Mouse (Mus musculus): ENCODE data around the gene Ddx41.

Ddx41 gene

DNA sequence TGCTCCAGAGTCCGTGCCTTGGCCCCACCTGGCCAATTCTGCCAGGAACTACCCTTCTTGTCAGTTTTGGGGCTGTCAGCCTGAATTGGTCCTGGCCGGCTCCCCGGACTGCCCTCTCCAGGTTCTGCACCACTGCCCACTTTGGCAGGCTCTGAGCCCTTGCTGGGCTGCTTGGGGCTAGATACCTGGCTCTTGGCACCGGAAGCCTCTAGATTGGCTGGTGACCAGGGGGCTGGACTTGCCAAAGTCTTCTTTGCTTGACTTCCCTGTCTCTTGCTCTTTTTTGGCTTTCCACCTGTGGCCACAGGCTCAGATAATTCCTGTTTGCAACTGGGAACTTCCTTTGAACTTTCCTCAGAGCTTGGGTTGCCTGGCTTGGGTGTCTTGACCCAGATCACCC is 6.4 kb upstream of the Ddx41 start:
- no peak for DNase-seq (ENCODE audit: low spot score in 2 of 2)

DNA sequence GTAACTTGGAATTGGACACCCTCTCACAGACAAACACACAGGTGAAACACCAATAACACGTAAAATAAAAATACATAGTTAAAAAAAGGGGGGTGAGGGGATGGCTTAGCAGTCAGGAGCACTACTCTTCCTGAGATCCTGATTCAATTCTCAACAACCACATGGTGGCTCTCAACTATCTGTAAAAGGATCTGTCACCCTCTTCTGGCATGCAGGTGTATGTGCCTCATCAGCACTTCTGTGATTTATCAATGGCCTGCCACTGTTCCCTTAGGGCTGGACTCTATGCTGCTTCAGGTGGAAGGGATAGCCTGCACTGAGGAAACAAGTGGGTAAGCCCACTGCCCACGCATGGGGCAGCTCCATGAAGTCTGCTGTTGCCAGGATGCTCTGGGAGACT is 4.5 kb upstream of the Ddx41 start:
- no peak for DNase-seq (ENCODE audit: low spot score in 2 of 2)

DNA sequence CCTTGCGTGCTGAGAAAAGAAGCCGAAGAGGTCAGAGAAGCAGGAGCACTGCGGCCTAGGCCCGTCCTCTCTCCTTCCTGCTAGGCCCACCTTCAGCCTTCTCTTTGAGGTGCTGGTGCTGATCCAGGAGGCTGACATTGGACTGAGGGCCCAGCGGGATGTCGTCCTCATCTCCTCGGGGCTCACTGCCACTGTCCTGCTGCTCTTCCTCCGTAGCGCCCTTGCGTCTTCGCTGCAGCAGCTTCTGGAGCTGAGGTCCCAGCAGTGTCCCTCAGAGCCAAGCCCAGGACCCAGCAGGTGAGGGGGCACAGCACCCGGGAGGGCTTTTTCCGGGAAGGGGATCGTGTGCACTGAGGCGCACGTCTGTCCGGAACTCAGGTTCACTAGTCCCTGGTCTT is 663 bp downstream of the Ddx41 start:
- no peak for DNase-seq (ENCODE audit: low spot score in 2 of 2)

DNA sequence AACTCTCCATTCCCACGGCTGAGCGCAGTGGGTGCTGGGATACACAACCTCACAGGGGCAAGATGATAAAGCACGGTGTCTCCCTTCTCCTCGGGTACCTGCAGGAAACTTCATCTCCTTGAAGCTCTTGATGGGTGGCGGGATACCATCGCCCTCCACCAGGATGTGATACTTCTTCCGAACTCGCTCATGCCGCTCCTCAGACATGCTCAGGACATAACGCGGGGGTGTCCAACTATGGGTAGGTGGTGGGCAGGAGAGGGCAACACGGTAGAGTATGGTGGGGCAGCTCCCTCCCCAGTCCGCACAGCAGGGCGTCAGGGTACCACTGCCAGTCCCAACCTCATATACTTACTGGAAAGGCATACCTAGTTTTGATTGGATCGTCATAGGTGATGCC is 1.3 kb downstream of the Ddx41 start:
- DNase-seq (ENCODE audit: low spot score in 2 of 2) = no peak

DNA sequence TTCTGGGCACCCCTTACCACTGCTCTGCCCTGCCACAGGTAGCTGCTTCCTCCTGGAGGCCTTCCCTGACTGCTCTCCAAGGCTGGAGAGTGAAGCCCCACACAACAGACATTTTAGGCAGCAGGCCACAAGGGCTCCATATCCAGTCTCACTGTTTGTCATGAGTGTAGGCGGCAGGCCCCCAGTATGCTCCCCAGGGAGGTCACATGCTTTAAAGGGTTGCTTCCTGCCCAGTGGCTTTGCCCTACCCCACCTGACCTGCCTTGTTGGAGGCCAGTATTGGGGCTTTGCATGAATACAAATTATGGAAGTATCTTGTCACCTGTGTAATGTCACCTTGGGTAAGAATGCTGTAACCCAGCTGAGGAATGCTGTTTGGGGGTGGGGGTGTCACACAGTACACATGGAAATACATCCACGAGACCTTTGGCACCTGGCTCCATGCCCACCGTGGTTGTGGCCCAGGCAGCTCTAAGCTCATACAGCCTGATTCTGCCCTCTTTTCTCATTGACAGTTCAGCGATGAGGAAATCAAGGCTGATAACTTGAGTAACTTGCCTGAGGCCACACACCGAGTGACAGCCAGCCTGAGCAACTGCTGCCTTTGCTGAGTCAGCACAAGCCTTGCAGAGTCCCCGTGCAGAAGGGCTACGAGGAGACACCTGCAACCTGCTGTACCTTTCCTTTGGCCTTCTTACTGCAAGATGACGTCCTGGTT is 7.1 kb downstream of the Ddx41 start, which contains the start of gene Dok3:
Dok3 (minus strand) TSS at position 99 of the 718 bp plus-strand sequence.
- no peak for DNase-seq (ENCODE audit: low spot score in 2 of 2)

DNA sequence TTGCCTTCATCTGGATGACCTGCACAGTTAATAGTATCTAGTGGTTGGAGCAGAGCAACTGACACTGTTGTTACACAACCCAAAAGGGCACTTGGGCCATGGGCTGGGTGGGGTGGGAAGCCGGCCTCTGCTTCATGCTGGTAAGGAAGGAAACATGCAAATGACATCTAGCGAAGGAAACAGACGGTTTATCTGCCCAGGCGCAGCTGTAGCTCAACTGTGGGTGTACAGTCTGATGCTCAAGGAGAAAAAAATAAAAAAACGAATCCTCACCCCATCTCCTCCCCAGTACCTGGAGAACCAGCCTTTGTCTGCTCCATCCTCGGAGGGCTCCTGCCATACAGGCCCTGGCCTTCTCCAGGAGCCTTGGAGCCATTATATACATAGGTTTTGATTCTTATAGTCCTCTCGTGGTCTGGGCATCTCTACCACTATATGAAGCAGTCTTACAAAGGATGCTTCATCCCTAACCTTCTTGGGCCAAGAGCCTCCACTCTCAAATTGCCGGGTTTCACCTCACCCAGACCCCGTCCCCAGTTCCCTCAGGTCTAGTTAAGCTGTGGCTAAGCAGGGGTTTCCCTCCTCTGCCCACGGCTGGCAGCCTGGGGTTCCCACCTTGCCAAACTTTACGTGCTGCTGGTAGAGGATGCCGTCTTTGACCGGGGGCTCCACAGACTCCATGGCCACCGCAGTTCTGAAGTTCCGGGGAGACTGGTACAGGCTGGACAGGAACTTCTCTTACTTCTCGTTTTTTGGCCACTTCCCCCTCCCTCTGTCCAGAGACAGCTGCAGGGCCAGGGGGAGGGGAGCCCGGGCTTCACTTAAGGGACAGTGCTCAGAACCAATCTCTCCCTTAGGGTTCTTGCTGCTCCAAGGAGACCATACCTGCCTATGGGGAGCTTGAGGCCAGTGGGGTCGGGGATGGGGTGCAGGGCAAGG is 8.4 kb downstream of the Ddx41 start:
- DNase-seq (ENCODE audit: low spot score in 2 of 2) = no peak

DNA sequence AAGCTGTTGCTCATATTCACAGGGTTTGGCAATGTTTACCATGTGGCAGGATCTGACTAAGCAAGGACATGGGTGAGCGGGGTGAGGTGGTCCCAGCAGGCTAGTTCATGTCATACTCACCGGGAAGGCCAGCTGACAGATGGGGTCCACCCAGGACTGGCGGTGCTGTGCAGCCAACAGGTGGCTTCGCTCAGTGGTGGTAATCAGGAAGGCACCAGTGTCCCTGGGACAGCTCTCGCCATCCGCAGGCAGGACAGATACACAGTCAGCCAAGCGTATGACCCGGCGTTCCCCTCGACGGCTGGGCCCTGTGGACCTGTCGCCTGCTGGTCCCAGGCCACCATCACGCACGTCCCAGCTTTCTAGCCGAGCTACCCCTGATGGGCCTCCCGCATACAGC is 9.2 kb downstream of the Ddx41 start:
- DNase-seq (ENCODE audit: low spot score in 2 of 2) = no peak

DNA sequence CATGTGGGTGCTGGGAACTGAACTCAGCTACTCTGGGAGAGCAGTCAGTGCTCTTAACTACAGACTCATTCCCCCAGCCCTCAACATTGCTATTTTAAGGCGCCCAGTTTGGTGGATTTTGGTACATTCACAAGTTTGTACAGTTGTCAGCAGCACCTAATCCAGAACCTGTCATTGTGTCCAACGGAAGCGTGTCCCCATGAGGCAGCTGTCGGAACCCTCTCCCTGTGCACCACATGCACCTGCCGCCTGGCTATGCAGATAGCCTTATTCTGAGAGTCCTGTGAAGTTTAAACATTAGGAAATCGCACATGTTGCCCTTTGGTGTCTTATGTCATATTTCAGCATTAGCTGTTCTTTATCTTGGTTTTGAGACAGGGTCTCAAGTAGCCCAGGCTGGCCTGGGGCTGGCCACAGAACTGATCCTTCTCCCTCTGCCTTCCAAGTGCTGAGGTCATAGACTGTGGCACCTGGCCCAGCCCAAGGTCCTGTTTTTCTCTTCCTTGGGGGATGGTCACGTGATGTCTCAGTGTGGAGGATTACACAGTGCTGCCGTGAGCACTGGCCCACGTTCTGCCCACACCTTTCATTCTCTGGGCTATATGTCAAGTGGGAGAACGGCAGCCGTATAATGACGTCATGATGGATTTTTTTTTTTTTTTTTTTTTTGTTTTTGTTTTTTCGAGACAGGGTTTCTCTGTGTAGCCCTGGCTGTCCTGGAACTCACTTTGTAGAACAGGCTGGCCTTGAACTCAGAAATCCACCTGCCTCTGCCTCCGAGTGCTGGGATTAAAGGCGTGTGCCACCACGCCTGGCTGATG is 10.5 kb downstream of the Ddx41 start:
- no peak for DNase-seq (ENCODE audit: low spot score in 2 of 2)

DNA sequence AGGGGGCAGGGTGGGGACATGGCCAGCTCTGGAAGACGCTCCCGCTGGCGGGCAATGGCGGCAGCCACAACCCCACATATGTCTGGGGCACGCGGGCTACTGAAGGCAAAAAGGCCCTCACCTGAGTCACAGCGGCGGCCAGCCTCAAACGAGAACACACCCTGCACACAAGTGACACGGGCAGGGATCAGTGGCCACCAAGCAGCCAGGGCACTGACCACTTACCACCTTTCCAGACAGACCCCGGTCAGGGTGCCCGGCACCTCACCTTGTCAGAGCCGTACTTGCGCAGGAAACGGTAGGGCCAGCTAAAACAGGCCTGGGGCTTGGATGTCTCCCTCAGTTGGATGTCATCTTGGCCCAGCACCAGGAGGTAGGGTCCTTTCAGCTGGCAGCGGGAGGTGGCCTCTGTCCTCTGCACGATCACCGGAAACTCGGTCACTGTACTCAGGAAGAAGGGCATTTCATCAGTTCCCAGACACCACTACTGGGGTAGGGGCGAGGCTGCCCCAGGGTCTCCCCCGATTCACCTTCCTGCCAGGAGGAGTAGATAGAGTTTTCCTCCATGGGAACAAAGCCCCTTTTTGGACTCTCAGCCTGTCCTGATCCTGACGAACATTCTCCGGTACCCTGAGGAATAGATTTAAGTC is 12.4 kb downstream of the Ddx41 start:
- no peak for DNase-seq (ENCODE audit: low spot score in 2 of 2)

DNA sequence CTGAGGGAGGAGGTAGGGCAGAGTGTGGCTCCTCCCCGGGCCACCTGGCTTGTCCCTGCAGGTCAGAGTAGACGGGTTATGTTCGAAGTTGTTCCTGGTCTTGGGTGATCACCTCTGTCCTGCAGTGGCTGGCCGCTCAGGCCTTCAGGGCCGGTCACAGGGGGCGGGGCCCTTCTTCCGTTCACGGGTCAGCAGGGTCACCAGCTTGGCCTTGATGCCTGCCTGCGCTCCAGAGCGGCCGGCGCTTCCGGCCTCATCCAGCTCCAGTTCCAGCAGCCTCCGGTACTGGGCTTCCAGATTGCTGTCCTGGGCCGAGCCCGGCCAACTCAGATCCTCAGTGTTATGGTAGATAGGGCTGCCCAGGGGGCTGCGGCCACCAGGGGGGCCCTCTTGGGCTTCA is 13.2 kb downstream of the Ddx41 start:
- DNase-seq (ENCODE audit: low spot score in 2 of 2) = no peak

DNA sequence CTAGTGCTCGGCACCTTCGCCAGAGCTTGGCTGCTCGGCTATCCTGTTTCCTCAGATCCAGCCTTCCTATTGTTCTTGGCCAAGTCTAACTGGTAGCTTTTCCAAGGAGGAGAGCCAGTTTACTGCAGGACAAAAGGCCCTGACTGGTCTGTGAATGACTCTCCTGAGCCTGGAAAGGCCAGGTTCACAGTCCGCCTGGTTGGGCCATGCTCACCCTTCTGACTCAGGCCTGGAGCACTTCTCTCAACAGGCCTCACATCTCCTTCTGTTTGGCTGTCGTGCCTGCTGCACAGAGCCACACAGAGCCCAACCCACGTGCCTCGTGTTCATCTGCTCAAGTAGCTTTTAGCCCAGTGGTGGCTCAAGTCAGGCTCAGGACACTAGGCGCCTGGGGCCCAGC is 13.7 kb downstream of the Ddx41 start:
- DNase-seq (ENCODE audit: low spot score in 2 of 2) = no peak

DNA sequence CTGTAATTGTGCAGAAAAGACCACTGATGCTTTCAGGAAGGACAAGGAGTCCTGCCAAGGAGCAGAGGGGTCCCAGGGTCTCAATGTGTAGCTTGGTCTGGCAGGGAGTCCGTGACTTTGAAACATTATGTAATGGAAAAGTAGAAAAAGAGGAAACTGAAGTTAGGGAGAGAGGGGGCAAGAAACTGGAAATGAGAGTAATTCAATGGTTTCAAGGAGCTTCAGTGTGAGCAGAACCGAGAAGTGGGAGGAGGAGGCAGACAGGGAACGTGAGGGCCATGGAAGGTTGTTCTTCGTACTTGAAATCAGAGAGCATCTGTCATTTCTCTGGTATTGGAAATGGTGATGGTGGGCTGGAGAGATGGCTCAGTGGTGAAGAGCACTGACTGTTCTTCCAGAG is 16.9 kb downstream of the Ddx41 start:
- DNase-seq (ENCODE audit: low spot score in 2 of 2) = no peak

DNA sequence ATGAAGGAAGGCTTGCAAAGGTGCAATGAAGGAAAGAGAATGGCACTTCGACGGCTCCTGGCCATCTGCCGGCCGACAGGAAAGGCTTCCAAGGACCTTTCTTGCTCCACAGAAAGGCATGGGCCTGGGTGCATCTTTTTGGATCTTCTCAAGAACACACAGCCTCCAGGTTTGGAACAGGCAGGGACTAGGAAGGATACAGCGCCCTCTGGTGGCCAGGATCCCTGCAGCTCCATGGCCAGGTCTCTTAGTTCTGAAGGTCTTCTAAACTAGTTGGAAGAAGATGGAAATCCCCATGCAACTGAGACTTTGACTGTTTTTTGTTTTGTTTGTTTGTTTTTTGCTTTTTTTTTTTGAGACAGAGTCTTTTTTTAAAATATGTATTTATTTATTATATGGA is 19.5 kb downstream of the Ddx41 start:
- peak; percentile 82 to 83 for DNase-seq (ENCODE audit: low spot score in 2 of 2)

DNA sequence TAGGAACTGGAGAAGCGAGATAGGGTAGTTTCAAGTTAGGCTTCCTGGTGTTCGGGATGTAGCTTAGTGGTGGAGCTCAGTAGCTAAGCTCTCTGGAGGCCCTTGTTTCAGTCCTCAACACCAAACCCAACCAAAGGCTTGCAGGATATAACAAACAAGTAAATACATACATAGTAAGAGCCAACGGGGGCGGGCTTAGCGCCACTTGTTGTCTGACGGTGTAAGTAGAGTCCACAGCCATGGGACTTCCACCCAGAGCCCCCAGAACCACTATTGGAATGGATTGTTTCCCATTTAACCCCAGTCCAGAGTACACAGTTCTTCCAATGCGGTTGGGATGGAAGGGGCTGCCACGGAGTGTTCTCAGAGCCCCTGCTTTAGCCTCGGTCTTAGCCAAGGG is 22.6 kb downstream of the Ddx41 start:
- DNase-seq (ENCODE audit: low spot score in 2 of 2) = no peak

DNA sequence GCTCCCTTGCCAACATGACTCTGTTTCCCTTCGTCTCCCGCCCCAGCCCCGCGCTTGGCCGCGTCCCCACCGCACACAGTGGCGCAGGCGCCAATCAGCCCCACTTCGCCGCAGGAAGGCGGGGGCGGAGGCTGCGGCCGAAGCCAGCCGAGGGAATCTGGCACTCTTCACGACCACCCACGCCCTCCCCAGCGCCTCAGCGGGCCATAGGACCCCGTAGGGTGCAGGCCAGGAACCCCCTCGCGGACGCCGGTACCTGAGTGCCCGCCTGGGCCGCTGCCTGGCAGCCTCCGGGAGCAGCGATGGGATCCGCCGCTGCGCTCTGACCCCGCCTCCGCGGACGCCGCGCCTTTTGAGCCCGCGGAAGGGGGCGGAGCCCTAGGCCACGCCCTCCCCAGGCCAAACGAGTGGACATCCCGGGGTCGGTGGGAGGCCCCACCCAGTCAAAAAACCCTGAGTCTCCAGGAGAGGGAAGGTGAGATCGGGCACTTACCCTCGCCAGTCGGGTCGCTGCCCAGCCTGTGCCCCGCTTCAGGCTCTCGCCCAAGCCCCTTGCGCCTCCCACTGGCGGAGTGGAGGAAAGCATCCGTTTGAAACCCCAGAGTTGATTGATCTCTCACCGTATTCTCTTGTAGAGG is 23.2 kb downstream of the Ddx41 start, which contains the start of gene Pdlim7:
Pdlim7 (minus strand) TSS at position 566 of the 638 bp plus-strand sequence.
- DNase-seq (ENCODE audit: low spot score in 2 of 2) = peak; percentile 71 to 74

DNA sequence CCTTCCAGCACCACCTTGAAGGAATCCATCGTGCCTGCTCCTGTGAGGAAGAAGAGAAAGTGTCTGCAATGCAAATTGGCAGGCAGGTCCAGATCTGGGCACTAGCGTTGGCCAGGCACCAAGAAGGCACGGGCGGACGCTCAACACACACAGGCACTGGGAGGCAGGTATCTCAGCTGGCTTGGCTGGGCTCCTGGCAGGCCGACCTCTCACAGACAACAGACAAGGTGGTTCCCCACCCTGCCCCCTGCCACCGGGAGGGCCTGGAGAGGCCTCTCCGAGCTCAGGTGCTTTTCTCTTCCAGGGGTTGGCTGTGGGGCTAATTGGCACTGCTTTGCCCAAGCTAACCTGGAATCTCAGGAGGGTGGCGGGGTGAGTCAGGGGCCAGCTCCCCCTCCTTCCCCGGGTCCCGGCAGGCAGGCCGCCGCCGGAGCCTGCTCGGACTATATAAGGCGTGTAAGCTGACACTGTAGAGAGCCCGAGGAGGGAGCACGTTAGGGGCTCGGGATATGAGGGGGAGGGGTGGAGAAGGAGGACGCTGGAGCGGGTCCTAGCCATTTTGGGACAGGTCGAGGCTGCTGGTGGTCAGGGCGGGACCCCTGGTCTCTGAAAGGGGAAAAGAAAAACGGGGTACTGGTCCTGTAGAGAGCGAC is 24.0 kb downstream of the Ddx41 start:
- DNase-seq (ENCODE audit: low spot score in 2 of 2) = no peak

DNA sequence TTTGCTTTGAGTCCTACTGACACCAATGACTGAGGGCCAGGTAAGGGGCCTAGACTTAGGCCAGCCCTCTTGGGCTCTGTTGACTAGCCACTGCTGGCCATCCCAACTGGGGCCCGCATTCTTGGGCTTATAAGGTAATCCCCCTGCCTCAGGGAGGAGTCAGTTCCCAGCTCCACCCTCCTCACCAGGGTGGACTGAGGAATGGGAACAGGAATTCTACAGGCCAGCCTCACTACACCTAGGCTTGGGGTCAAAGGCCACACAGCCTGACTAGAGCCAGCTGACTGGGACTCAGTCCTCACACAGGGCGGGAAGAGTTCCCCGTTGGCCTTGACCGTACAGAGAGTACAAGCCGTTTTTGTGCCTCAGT is 25.0 kb downstream of the Ddx41 start:
- DNase-seq (ENCODE audit: low spot score in 2 of 2) = no peak

DNA sequence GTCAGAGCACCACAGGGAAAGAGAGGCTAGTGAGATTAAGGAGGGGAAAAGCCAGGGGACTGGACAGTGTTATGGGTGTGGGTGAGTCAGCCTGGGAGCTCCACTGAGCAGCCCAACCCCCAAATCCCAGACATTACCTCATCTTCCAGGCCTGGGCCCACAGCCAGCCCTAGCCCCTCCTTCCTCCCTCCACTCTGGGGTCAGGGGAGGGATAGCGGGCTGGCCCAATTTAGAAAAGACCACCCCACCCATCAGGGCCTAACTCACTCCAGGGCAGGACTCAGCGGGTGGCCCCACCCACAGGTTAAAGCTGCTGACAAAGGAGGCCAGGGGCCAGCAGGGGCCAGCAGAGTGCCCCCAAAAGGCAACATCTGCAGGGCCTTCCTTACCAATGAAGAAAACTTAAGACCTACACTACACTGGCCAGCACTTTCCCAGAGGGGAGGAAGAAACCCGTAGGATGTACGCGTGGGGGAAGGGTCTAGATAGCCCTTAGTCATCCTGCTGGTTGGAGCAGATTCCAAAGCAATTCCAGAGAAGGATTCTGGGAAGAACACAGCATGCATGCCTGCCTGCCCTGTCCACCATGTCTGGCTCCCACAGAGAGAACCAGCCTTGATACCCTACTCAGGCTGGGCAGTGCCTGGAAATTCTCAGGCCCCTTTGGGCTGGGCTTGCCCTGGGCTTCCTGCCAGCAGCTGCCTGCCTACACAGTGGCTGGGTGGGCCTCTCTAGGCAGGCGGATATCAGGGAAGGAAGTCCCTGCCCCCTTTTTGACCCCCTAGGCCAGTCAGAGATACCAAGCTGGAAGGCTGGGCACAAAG is 25.6 kb downstream of the Ddx41 start:
- DNase-seq (ENCODE audit: low spot score in 2 of 2) = no peak

DNA sequence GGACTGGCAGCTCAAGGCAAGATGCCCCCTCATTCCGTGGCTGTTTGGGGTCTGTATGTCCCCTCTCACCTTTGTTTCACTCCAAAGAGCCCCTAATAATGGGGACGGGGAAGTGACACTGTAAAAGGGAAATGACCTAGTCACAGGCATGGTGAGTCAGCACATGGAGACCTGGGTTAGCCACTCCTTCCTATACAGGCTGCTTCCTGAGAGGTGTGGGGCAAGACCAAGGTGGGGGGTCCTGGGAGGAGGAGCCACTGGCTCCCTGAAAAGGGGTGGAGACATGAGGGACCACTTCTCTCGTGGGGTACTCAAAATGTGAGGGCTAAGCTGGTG is 26.2 kb downstream of the Ddx41 start:
- no peak for DNase-seq (ENCODE audit: low spot score in 2 of 2)

DNA sequence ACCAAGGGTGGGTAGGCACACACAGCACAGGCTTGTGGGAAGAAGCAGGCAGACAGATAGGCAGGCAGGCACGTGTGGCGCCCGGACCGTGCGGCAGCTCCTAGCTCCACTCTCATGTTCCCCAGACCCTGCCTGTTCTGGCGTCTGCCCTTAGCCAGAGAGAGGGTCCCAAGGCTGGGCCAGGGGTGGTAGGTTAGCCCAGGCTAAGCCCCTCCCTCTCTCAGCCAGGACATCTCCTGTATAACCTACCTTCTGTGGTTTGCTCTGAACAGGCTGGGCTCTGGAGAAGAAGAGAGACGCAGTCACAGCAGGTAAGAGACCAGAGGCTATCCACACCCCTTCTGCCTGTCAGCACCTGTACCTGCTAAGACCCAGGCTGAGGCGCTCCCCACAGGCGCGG is 27.9 kb downstream of the Ddx41 start:
- DNase-seq (ENCODE audit: low spot score in 2 of 2) = no peak

All from right cerebral cortex, postnatal 36 days (tissue).